Mouse (Mus musculus) embryonic facial prominence, embryonic 15.5 days (tissue): ENCODE data around the gene Tmod1. TPM values are rescaled to one million over a fixed set of nuclear protein-coding genes. Genes with fewer than 3 reads are reported as not detected.
A peak's percentile ranks its signal among the peaks of the same experiment; 100 is the strongest.

Experiments used
- ATAC-seq: fragments of 200-750 bp; cut with Nextera tagmentation; 2 replicates; pipeline ENCODE4 v1.8.0; 2017; ENCODE audit warnings: low read depth, moderate TSS enrichment; ENCODE audit not compliant: insufficient number of reproducible peaks, low FRiP score, low TSS enrichment
- H3K27ac ChIP-seq: fragments of 300-500 bp; sonication (generic); replicated peaks from 2 replicates; pipeline ENCODE4 v1.5.1; 2015; ENCODE audit warnings: mild to moderate bottlenecking, inconsistent platforms
- H3K27me3 ChIP-seq: fragments of 300-500 bp; sonication (generic); 2 replicates; pipeline ENCODE4 v1.6.1; 2015; ENCODE audit warnings: inconsistent platforms
- H3K36me3 ChIP-seq: fragments of 300-500 bp; sonication (generic); 2 replicates; pipeline ENCODE4 v1.6.1; 2015; ENCODE audit warnings: mild to moderate bottlenecking, inconsistent platforms
- H3K4me1 ChIP-seq: fragments of 300-500 bp; sonication (generic); 2 replicates; pipeline ENCODE4 v1.6.1; 2015; ENCODE audit warnings: inconsistent platforms
- H3K4me2 ChIP-seq: fragments of 300-500 bp; sonication (generic); replicated peaks from 2 replicates; pipeline ENCODE4 v1.6.1; 2015; ENCODE audit warnings: mild to moderate bottlenecking, inconsistent platforms
- H3K4me3 ChIP-seq: fragments of 300-500 bp; sonication (generic); replicated peaks from 2 replicates; pipeline ENCODE4 v1.5.1; 2015; ENCODE audit warnings: mild to moderate bottlenecking, inconsistent platforms
- H3K9ac ChIP-seq: fragments of 300-500 bp; sonication (generic); 2 replicates; pipeline ENCODE4 v1.6.1; 2015; ENCODE audit warnings: inconsistent platforms
- H3K9me3 ChIP-seq: fragments of 300-500 bp; sonication (generic); replicated peaks from 2 replicates; pipeline ENCODE4 v1.6.1; 2016; ENCODE audit warnings: inconsistent platforms
- WGBS: fragments of 180-500 bp; shearing (Covaris S2); methylation state at CpG from one replicate; pipeline ENCODE4 v1.1.7; 2015; 5-methylcytosine and 5-hydroxymethylcytosine counted together
- polyA plus RNA-seq: library from polyadenylated mRNA; unstranded; fragments of >200 nt; fragmentation: Nextera tagmentation; extraction: Ambion mirVana; gene quantifications from 2 replicates; pipeline ENCODE4 v1.2.1, GENCODE M21; 2015

Gene Tmod1
- polyA plus RNA-seq, 1 experiment from 2014 or later, result 13.4 TPM

DNA sequence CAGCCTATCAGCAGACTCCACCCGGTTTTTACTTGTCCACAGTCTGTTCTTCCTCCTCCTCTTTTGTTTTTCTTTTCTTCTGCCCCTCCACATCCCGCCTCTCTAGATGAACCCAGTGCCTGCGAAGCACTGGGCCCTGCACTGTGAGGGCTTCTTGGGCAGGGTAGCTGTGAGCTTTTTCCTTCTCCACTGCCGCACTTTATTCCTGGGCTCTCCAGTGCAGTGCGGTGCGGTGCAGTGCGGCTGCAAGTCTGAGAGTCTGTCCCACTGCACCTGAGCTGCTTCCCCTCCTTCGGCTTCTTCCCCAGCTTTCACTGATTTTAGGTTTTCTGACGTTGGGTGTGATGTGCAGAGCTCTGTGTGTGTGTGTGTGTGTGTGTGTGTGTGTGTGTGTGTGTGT is 6.3 kb upstream of the Tmod1 start:
- Histone ChIP-seq H3K4me1 (no peaks in the 10 kb centered on the region), H3K4me2 (no peak overlapping the region), H3K9me3 (no peaks in the 10 kb centered on the region), H3K27me3 (peaks cover 10% of the 10 kb centered on the region), H3K27ac (no peak overlapping the region), H3K9ac (no peak overlapping the region), H3K36me3 (no peaks in the 10 kb centered on the region), H3K4me3 (no peak overlapping the region)
- WGBS, result 61% methylated on average over 9 of the region's 9 CpGs
- ATAC-seq, result no peak

DNA sequence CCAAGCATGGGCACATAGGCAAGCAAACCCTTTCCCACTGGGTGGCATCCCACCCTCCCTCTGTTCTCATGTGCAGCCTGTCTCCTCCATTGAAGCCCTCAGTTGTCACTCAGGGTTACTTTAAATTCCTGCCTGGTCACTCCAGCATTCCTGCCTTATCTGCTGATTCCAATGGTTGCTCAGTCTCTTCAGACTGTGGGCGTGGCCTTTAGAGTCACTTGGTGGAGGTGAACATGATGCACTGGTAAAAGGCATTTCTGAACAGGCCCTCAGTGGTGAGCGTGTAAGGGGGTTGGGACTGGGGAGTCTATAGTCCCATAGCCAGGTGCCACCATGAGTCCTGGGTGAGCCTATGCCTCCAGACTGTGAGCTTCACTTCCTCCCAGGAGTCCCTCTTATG is 5.5 kb upstream of the Tmod1 start:
- Histone ChIP-seq H3K27me3 (peaks cover 18% of the 10 kb centered on the region), H3K4me3 (no peak overlapping the region), H3K27ac (no peak overlapping the region), H3K9me3 (no peaks in the 10 kb centered on the region), H3K4me1 (no peaks in the 10 kb centered on the region), H3K36me3 (no peaks in the 10 kb centered on the region), H3K9ac (no peak overlapping the region), H3K4me2 (no peak overlapping the region)
- 76% methylated on average over 2 of the region's 2 CpGs for WGBS
- no peak for ATAC-seq

- Histone ChIP-seq H3K4me1 (peaks cover 13% of the 10 kb centered on the region), H3K27me3 (peaks cover 49% of the 10 kb centered on the region), H3K9ac (0 out of 2 replicates have a peak overlapping the region, but pooled peaks have one; percentile 48), H3K4me2 (peak overlapping the region; percentile 98), H3K4me3 (peak overlapping the region; percentile 59), H3K27ac (no peak overlapping the region), H3K36me3 (no peaks in the 10 kb centered on the region), H3K9me3 (no peaks in the 10 kb centered on the region)
- ATAC-seq, result no peak
- 6% methylated on average over 12 of the region's 12 CpGs for WGBS
These were observed 194 bp upstream of the Tmod1 start for GRCm38 (mm10) chr4:46038591-46038891.

DNA sequence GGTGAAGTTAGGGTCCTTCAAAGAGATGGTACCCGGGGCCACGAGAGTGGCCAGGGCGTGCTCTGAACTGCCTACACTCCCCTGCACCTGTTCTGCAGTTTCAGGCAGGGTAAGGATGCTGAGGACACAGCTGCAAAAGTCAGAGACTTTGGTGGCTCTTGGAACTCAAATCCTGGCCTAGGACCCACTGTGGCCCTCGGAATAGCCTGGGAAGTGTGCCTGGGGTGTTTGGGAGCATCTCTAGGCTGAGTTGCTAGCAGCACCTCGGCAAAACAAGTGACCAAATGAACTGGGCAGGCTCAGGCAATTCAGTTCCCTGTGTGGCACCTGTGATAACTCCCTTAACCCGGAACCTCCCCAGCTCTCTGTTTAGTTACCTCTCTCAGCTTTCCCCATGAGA is 1.2 kb downstream of the Tmod1 start:
- no peak for ATAC-seq
- H3K9ac ChIP-seq, result no peak overlapping the region

GRCm38 (mm10) chr4:46040594-46041192 is 2.0 kb downstream of the Tmod1 start:
- no peak overlapping the region for H3K27ac ChIP-seq
- 16% methylated on average over 9 of the region's 9 CpGs for WGBS
- H3K9me3 ChIP-seq, result no peaks in the 10 kb centered on the region
- H3K36me3 ChIP-seq, result no peaks in the 10 kb centered on the region
- peaks cover 13% of the 10 kb centered on the region for H3K4me1 ChIP-seq
- H3K27me3 ChIP-seq, result peaks cover 46% of the 10 kb centered on the region
- no peak for ATAC-seq
- no peak overlapping the region for H3K4me2 ChIP-seq
- H3K4me3 ChIP-seq, result no peak overlapping the region
- no peak overlapping the region for H3K9ac ChIP-seq

More for the DNA sequence above, 1.2 kb downstream of the Tmod1 start:
- H3K4me2 ChIP-seq, result peak overlapping the region; percentile 98
- no peaks in the 10 kb centered on the region for H3K36me3 ChIP-seq
- WGBS, result 15% methylated on average over 6 of the region's 6 CpGs
- peaks cover 49% of the 10 kb centered on the region for H3K27me3 ChIP-seq
- no peaks in the 10 kb centered on the region for H3K9me3 ChIP-seq
- H3K27ac ChIP-seq, result no peak overlapping the region
- H3K4me3 ChIP-seq, result peak overlapping the region; percentile 59
- peaks cover 13% of the 10 kb centered on the region for H3K4me1 ChIP-seq

GRCm38 (mm10) chr4:46041761-46042504 is 3.2 kb downstream of the Tmod1 start:
- no peak for ATAC-seq
- Histone ChIP-seq H3K4me3 (no peak overlapping the region), H3K9me3 (no peaks in the 10 kb centered on the region), H3K36me3 (no peaks in the 10 kb centered on the region), H3K27me3 (peaks cover 44% of the 10 kb centered on the region), H3K4me1 (peaks cover 13% of the 10 kb centered on the region), H3K4me2 (no peak overlapping the region), H3K27ac (no peak overlapping the region), H3K9ac (no peak overlapping the region)
- 32% methylated on average over 7 of the region's 7 CpGs for WGBS

- Histone ChIP-seq H3K27ac (no peak overlapping the region), H3K4me1 (peaks cover 13% of the 10 kb centered on the region), H3K9me3 (no peaks in the 10 kb centered on the region), H3K4me3 (no peak overlapping the region), H3K9ac (no peak overlapping the region), H3K4me2 (no peak overlapping the region), H3K27me3 (peaks cover 38% of the 10 kb centered on the region), H3K36me3 (no peaks in the 10 kb centered on the region)
- 36% methylated on average over 5 of the region's 5 CpGs for WGBS
- ATAC-seq, result no peak
These were observed 3.7 kb downstream of the Tmod1 start for GRCm38 (mm10) chr4:46042505-46042850.

GRCm38 (mm10) chr4:46043361-46043760 is 4.6 kb downstream of the Tmod1 start:
- H3K9ac ChIP-seq, result no peak overlapping the region
- no peak for ATAC-seq
- no peaks in the 10 kb centered on the region for H3K9me3 ChIP-seq
- no peaks in the 10 kb centered on the region for H3K36me3 ChIP-seq
- H3K27ac ChIP-seq, result no peak overlapping the region
- H3K27me3 ChIP-seq, result peaks cover 29% of the 10 kb centered on the region
- 72% methylated on average over 8 of the region's 8 CpGs for WGBS
- no peak overlapping the region for H3K4me2 ChIP-seq
- H3K4me1 ChIP-seq, result peaks cover 13% of the 10 kb centered on the region
- H3K4me3 ChIP-seq, result no peak overlapping the region

DNA sequence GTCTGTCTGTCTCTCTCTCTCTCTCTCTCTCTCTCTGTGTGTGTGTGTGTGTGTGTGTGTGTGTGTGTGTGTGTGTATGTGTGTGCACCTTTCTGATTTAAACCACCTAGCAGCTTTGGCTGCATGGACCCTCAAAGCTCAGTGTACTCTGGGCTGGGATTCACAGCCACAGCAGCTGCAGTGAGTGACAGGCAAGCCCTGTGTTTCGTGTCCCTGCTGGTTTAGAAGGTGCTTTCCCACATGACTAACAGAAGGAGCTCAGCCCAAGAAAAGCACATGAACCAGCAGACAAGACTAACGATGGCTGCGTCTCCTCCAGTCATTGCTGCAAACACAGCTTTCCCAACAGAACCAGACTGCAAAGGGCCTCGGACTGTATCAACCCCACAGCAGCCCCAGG is 9.2 kb downstream of the Tmod1 start:
- H3K27ac ChIP-seq, result no peak overlapping the region
- no peak for ATAC-seq
- H3K4me1 ChIP-seq, result no peaks in the 10 kb centered on the region
- no peaks in the 10 kb centered on the region for H3K9me3 ChIP-seq
- H3K9ac ChIP-seq, result no peak overlapping the region
- no peaks in the 10 kb centered on the region for H3K36me3 ChIP-seq
- H3K4me2 ChIP-seq, result no peak overlapping the region
- WGBS, result 59% methylated on average over 4 of the region's 4 CpGs
- no peak overlapping the region for H3K4me3 ChIP-seq
- no peaks in the 10 kb centered on the region for H3K27me3 ChIP-seq

DNA sequence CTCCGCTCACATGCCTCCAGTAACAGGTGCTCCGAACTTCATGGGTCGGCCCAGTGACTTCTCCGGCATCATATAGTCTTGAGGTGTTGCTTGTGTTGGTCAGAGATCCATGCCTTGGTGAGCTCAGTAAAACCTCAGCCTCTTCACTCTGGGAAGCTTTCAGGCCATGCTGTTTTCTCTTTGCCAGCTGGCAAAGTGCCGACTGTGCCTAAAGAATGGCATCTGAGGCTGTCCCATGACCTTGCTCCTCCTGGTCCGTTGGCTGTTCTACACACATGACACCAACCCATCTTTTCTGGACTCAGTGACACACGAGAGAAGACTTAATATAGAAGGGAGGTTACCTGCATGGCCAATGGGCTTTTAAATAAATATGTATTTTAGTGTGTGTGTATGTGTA is 9.7 kb downstream of the Tmod1 start:
- Histone ChIP-seq H3K9ac (no peak overlapping the region), H3K27ac (no peak overlapping the region), H3K4me1 (no peaks in the 10 kb centered on the region), H3K36me3 (no peaks in the 10 kb centered on the region), H3K27me3 (no peaks in the 10 kb centered on the region), H3K4me2 (no peak overlapping the region), H3K9me3 (no peaks in the 10 kb centered on the region), H3K4me3 (no peak overlapping the region)
- WGBS, result 81% methylated on average over 7 of the region's 7 CpGs
- ATAC-seq, result no peak

DNA sequence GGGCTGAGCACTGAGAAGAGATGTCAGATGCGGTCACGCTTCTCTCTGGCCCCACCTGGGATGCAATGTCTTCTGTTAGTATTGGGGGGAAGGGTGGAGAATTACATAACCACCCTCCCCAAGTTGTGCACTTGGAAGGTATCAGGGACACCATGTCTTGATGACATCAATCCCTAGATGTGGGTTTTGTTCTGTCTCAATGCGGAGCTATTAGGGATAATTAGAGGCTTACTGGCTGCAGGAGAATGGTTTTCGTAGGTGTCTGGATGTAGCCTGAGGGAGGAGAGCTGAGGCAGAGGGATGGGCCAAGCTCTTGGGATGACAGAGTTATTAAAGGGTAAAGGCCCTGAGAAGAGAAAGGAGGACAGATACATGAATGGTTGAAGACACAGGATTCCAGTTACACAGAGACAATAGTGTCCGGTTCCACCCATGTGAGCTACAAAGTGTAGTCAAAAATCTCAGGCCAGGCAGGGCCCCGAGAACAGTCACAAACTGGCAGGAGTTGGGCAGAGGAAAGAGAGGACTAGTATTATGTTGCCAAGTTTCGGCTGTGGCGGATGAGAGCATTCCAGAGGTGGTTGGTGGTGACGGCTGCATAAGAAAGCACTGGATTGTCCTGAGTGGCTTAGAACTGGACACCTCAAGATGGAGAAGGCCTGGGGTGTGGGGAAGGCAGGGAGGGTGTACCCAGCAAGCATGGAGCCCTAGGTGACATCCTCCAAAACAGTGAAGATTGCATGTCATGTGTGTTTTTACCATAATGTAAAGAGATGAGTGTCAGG is 14.8 kb downstream of the Tmod1 start:
- Histone ChIP-seq H3K4me1 (no peaks in the 10 kb centered on the region), H3K4me2 (no peak overlapping the region), H3K9me3 (no peaks in the 10 kb centered on the region; the same call in 1 of the 2 replicates), H3K27me3 (no peaks in the 10 kb centered on the region), H3K36me3 (no peaks in the 10 kb centered on the region), H3K4me3 (no peak overlapping the region), H3K9ac (no peak overlapping the region), H3K27ac (no peak overlapping the region)
- 64% methylated on average over 9 of the region's 9 CpGs for WGBS
- no peak for ATAC-seq
